Mouse (Mus musculus) T-helper 17 cell (primary cell): Measurements from ENCODE around the gene Syt2.

Experiments used
- in situ Hi-C, 2 experiments: fragments of 300-600 bp; cut with MboI, MseI; formaldehyde crosslinking; loops; 1 replicate in 1 of 2; 2 replicates in 1 of 2; pipeline ENCODE4 v1.15.1; 2025; ENCODE audit warnings: high pct_unique_total_duplicates in 2 of 2

The Syt2 gene

GRCm38 (mm10) chr1:134770312-134770711, 123.8 kb downstream of the Syt2 start:
- in situ Hi-C loops = no loop called here

GRCm38 (mm10) chr1:134771353-134771752, 124.9 kb downstream of the Syt2 start:
- in situ Hi-C loops = no loop called here

GRCm38 (mm10) chr1:134771999-134772398, 125.5 kb downstream of the Syt2 start:
- in situ Hi-C loops = no loop called here

- in situ Hi-C loops = no loop called here
These were observed 126.3 kb downstream of the Syt2 start for GRCm38 (mm10) chr1:134772821-134773220.

GRCm38 (mm10) chr1:134773256-134773655, 126.8 kb downstream of the Syt2 start:
- in situ Hi-C loops = no loop called here

GRCm38 (mm10) chr1:134774247-134774646, 127.8 kb downstream of the Syt2 start:
- in situ Hi-C loops = no loop called here

GRCm38 (mm10) chr1:134774728-134775287, 128.3 kb downstream of the Syt2 start:
- in situ Hi-C loops = no loop called here

- in situ Hi-C loops = no loop called here
These were observed 129.2 kb downstream of the Syt2 start for GRCm38 (mm10) chr1:134775631-134776030.

GRCm38 (mm10) chr1:134777201-134777885, 130.9 kb downstream of the Syt2 start:
- in situ Hi-C loops = no loop called here

GRCm38 (mm10) chr1:134777936-134778548, 131.6 kb downstream of the Syt2 start:
- in situ Hi-C loops = no loop called here

GRCm38 (mm10) chr1:134782797-134783196, 136.3 kb downstream of the Syt2 start:
- in situ Hi-C loops = no loop called here

- in situ Hi-C loops = no loop called here
These were observed 137.5 kb downstream of the Syt2 start for GRCm38 (mm10) chr1:134783958-134784357.

GRCm38 (mm10) chr1:134784481-134784880, 138.0 kb downstream of the Syt2 start:
- in situ Hi-C loops = no loop called here

- in situ Hi-C loops = no loop called here
These were observed 138.4 kb downstream of the Syt2 start for GRCm38 (mm10) chr1:134784911-134785310.

- in situ Hi-C loops = no loop called here
These were observed 141.6 kb downstream of the Syt2 start for GRCm38 (mm10) chr1:134788096-134788495.

- in situ Hi-C loops = no loop called here
These were observed 144.4 kb downstream of the Syt2 start for GRCm38 (mm10) chr1:134790716-134791439.

- in situ Hi-C loops = no loop called here
These were observed 145.0 kb downstream of the Syt2 start for GRCm38 (mm10) chr1:134791456-134791855.

GRCm38 (mm10) chr1:134796076-134796475, 149.6 kb downstream of the Syt2 start:
- in situ Hi-C loops = no loop called here

- in situ Hi-C loops = no loop called here
These were observed 150.1 kb downstream of the Syt2 start for GRCm38 (mm10) chr1:134796536-134796935.

GRCm38 (mm10) chr1:134801758-134802157, 155.3 kb downstream of the Syt2 start:
- in situ Hi-C loops = no loop called here

GRCm38 (mm10) chr1:134803286-134804117, 157.0 kb downstream of the Syt2 start:
- in situ Hi-C loops = no loop called here
